Mouse (Mus musculus): ENCODE measurements around the gene Bpifb1.

GRCm38 (mm10) chr2:154171621-154172020, 19.0 kb upstream of the Bpifb1 start:
- no peak for TF ChIP-seq CTCF (IDR thresholded peaks at IDR 0.05; ENCODE audit: control insufficient read depth, insufficient read depth, insufficient read length)
- TF ChIP-seq MYOD1 (IDR thresholded peaks at IDR 0.05; ENCODE audit: control insufficient read depth, insufficient read length, low read depth): no peak

Measured in C2C12 (cell line).